Mouse (Mus musculus): ENCODE data around the gene Ksr1. TPM values are rescaled to one million over a fixed set of nuclear protein-coding genes. Genes with fewer than 3 reads are reported as not detected.

Gene Ksr1
- polyA plus RNA-seq, 1 experiment from 2014 or later = 4.7 TPM

- Histone ChIP-seq H3K4me2 (replicated peaks; ENCODE audit: low read depth) (no peak overlapping the region), H3K36me3 (ENCODE audit: control insufficient read depth, insufficient read depth) (no peaks in the 10 kb centered on the region), H3K4me1 (replicated peaks; ENCODE audit: control insufficient read depth, insufficient read depth, low read length) (no peaks in the 10 kb centered on the region), H3K4me3 (ENCODE audit: low read depth, low read length) (no peak overlapping the region), H3K27me3 (replicated peaks; ENCODE audit: control insufficient read depth, insufficient read depth, low read length) (no peaks in the 10 kb centered on the region), H3K27ac (ENCODE audit: low read depth, low read length) (no peak overlapping the region), H3K9ac (ENCODE audit: low read depth, low read length) (no peak overlapping the region), H3K9me3 (ENCODE audit: control insufficient read depth) (no peaks in the 10 kb centered on the region)
- no peak for TF ChIP-seq CTCF (IDR thresholded peaks at IDR 0.05; ENCODE audit: low read depth)
- ATAC-seq = no peak
- WGBS = 78% methylated on average over 7 of the region's 7 CpGs
Measured at GRCm38 (mm10) chr11:79151874-79152273, 5.7 kb upstream of the Ksr1 start.

GRCm38 (mm10) chr11:79150301-79150700, 4.1 kb upstream of the Ksr1 start:
- Histone ChIP-seq H3K27me3 (replicated peaks; ENCODE audit: control insufficient read depth, insufficient read depth, low read length) (no peaks in the 10 kb centered on the region), H3K27ac (ENCODE audit: low read depth, low read length) (no peak overlapping the region), H3K9me3 (ENCODE audit: control insufficient read depth) (no peaks in the 10 kb centered on the region), H3K4me2 (replicated peaks; ENCODE audit: low read depth) (no peak overlapping the region), H3K4me3 (ENCODE audit: low read depth, low read length) (no peak overlapping the region), H3K36me3 (ENCODE audit: control insufficient read depth, insufficient read depth) (no peaks in the 10 kb centered on the region), H3K9ac (ENCODE audit: low read depth, low read length) (no peak overlapping the region), H3K4me1 (replicated peaks; ENCODE audit: control insufficient read depth, insufficient read depth, low read length) (no peaks in the 10 kb centered on the region; the same call in 1 of the 2 replicates)
- no peak for TF ChIP-seq CTCF (IDR thresholded peaks at IDR 0.05; ENCODE audit: low read depth)
- whole genome bisulfite sequencing = 59% methylated on average over 3 of the region's 3 CpGs
- no peak for ATAC-seq

- WGBS = 84% methylated on average over 4 of the region's 4 CpGs
- no peak overlapping the region for H3K9ac ChIP-seq (ENCODE audit: low read depth, low read length)
- no peak for ATAC-seq
Measured at GRCm38 (mm10) chr11:79149295-79149694, 3.1 kb upstream of the Ksr1 start.

GRCm38 (mm10) chr11:79148783-79149182, 2.6 kb upstream of the Ksr1 start:
- Histone ChIP-seq H3K4me1 (replicated peaks; ENCODE audit: control insufficient read depth, insufficient read depth, low read length) (no peaks in the 10 kb centered on the region; the same call in 1 of the 2 replicates), H3K4me3 (ENCODE audit: low read depth, low read length) (no peak overlapping the region), H3K9ac (ENCODE audit: low read depth, low read length) (no peak overlapping the region), H3K36me3 (ENCODE audit: control insufficient read depth, insufficient read depth) (no peaks in the 10 kb centered on the region), H3K27me3 (replicated peaks; ENCODE audit: control insufficient read depth, insufficient read depth, low read length) (no peaks in the 10 kb centered on the region), H3K9me3 (ENCODE audit: control insufficient read depth) (no peaks in the 10 kb centered on the region), H3K4me2 (replicated peaks; ENCODE audit: low read depth) (no peak overlapping the region), H3K27ac (ENCODE audit: low read depth, low read length) (no peak overlapping the region)
- no peak for ATAC-seq
- no peak for TF ChIP-seq CTCF (IDR thresholded peaks at IDR 0.05; ENCODE audit: low read depth)
- 87% methylated on average over 4 of the region's 4 CpGs for WGBS

More at GRCm38 (mm10) chr11:79149295-79149694, 3.1 kb upstream of the Ksr1 start:
- Histone ChIP-seq H3K27ac (ENCODE audit: low read depth, low read length) (no peak overlapping the region), H3K4me1 (replicated peaks; ENCODE audit: control insufficient read depth, insufficient read depth, low read length) (no peaks in the 10 kb centered on the region; the same call in 1 of the 2 replicates), H3K4me3 (ENCODE audit: low read depth, low read length) (no peak overlapping the region), H3K9me3 (ENCODE audit: control insufficient read depth) (no peaks in the 10 kb centered on the region), H3K4me2 (replicated peaks; ENCODE audit: low read depth) (no peak overlapping the region), H3K36me3 (ENCODE audit: control insufficient read depth, insufficient read depth) (no peaks in the 10 kb centered on the region), H3K27me3 (replicated peaks; ENCODE audit: control insufficient read depth, insufficient read depth, low read length) (no peaks in the 10 kb centered on the region)
- TF ChIP-seq CTCF (IDR thresholded peaks at IDR 0.05; ENCODE audit: low read depth) = no peak

- peak; percentile 31 for ATAC-seq
- H3K27me3 ChIP-seq (replicated peaks; ENCODE audit: control insufficient read depth, insufficient read depth, low read length) = no peaks in the 10 kb centered on the region
- under 1% methylated on average over 58 of the region's 62 CpGs for WGBS
Measured at GRCm38 (mm10) chr11:79145283-79146265, 633 bp downstream of the Ksr1 start.

GRCm38 (mm10) chr11:79144741-79145140, 1.5 kb downstream of the Ksr1 start:
- Histone ChIP-seq H3K27ac (ENCODE audit: low read depth, low read length) (peak overlapping the region; percentile 86; the same call in 1 of the 2 replicates), H3K4me1 (replicated peaks; ENCODE audit: control insufficient read depth, insufficient read depth, low read length) (peaks cover 8% of the 10 kb centered on the region), H3K9ac (ENCODE audit: low read depth, low read length) (peak overlapping the region; percentile 82), H3K27me3 (replicated peaks; ENCODE audit: control insufficient read depth, insufficient read depth, low read length) (no peaks in the 10 kb centered on the region), H3K4me3 (ENCODE audit: low read depth, low read length) (peak overlapping the region; percentile 81), H3K36me3 (ENCODE audit: control insufficient read depth, insufficient read depth) (peaks cover 14% of the 10 kb centered on the region; the same call in 1 of the 2 replicates), H3K9me3 (ENCODE audit: control insufficient read depth) (no peaks in the 10 kb centered on the region), H3K4me2 (replicated peaks; ENCODE audit: low read depth) (peak overlapping the region; percentile 75)
- no peak for TF ChIP-seq CTCF (IDR thresholded peaks at IDR 0.05; ENCODE audit: low read depth)
- 13% methylated on average over 1 of the region's 1 CpGs for WGBS
- no peak for ATAC-seq

More at GRCm38 (mm10) chr11:79145283-79146265, 633 bp downstream of the Ksr1 start:
- Histone ChIP-seq H3K4me3 (ENCODE audit: low read depth, low read length) (peak overlapping the region; percentile 81), H3K9ac (ENCODE audit: low read depth, low read length) (peak overlapping the region; percentile 82), H3K36me3 (ENCODE audit: control insufficient read depth, insufficient read depth) (peaks cover 9% of the 10 kb centered on the region; the same call in 1 of the 2 replicates), H3K4me2 (replicated peaks; ENCODE audit: low read depth) (peak overlapping the region; percentile 75), H3K9me3 (ENCODE audit: control insufficient read depth) (no peaks in the 10 kb centered on the region), H3K27ac (ENCODE audit: low read depth, low read length) (peak overlapping the region; percentile 86), H3K4me1 (replicated peaks; ENCODE audit: control insufficient read depth, insufficient read depth, low read length) (peaks cover 8% of the 10 kb centered on the region)
- TF ChIP-seq CTCF (IDR thresholded peaks at IDR 0.05; ENCODE audit: low read depth) = no peak
